Mouse (Mus musculus) heart, postnatal 0 days (tissue): Measurements from ENCODE around the gene Mrgpre.

Experiments used
- CTCF ChIP-seq: IDR thresholded peaks from 2 replicates; pipeline ENCODE4 v1.5.1; 2016; ENCODE audit warnings: antibody characterized with exemption, control low read depth, low read depth
- EP300 ChIP-seq: IDR thresholded peaks from 2 replicates; pipeline ENCODE4 v1.6.1; 2016; ENCODE audit warnings: antibody characterized with exemption, low read depth

GRCm38 (mm10) chr7:143755357-143756124 is 28.8 kb downstream of the Mrgpre start:
- TF ChIP-seq CTCF (no peak), EP300 (no peak)
